Mouse (Mus musculus) splenic B cell, adult 2 months (primary cell): ENCODE data around the gene Setd1a.

Experiments used
- DNase-seq: peaks from one replicate; pipeline ENCODE4 v3.0.0-alpha.2; 2011; ENCODE audit warnings: low read depth, low spot score
- H3K27me3 ChIP-seq: 2 replicates; pipeline ENCODE4 v1.6.1; 2012; ENCODE audit warnings: mild to moderate bottlenecking, low read length, moderate library complexity, mixed read lengths; ENCODE audit not compliant: control insufficient read depth, poor library complexity, insufficient read depth, severe bottlenecking
- H3K36me3 ChIP-seq: 2 replicates; pipeline ENCODE4 v1.6.1; 2012; ENCODE audit warnings: mild to moderate bottlenecking, low read length, moderate library complexity, mixed read lengths; ENCODE audit not compliant: control insufficient read depth, poor library complexity, insufficient read depth, severe bottlenecking

Setd1a gene

GRCm38 (mm10) chr7:127802313-127802712 lies 25.8 kb downstream of the Setd1a start:
- H3K36me3 ChIP-seq: peaks cover 2% of the 10 kb centered on the region; the same call in 1 of the 2 replicates
- no peaks in the 10 kb centered on the region for H3K27me3 ChIP-seq
- DNase-seq: no peak

- Histone ChIP-seq H3K36me3 (no peaks in the 10 kb centered on the region), H3K27me3 (no peaks in the 10 kb centered on the region)
- no peak for DNase-seq
These were observed 32.4 kb downstream of the Setd1a start for GRCm38 (mm10) chr7:127808821-127809220.

- no peaks in the 10 kb centered on the region for H3K27me3 ChIP-seq
- no peaks in the 10 kb centered on the region for H3K36me3 ChIP-seq
- no peak for DNase-seq
These were observed 33.4 kb downstream of the Setd1a start for GRCm38 (mm10) chr7:127809846-127810245.

GRCm38 (mm10) chr7:127810650-127811049 lies 34.2 kb downstream of the Setd1a start:
- DNase-seq: no peak
- H3K36me3 ChIP-seq: no peaks in the 10 kb centered on the region
- no peaks in the 10 kb centered on the region for H3K27me3 ChIP-seq

- Histone ChIP-seq H3K36me3 (no peaks in the 10 kb centered on the region), H3K27me3 (no peaks in the 10 kb centered on the region)
- no peak for DNase-seq
These were observed 34.8 kb downstream of the Setd1a start for GRCm38 (mm10) chr7:127811240-127811639.

GRCm38 (mm10) chr7:127812292-127812691 lies 35.8 kb downstream of the Setd1a start:
- no peak for DNase-seq
- H3K36me3 ChIP-seq: no peaks in the 10 kb centered on the region
- H3K27me3 ChIP-seq: no peaks in the 10 kb centered on the region

- DNase-seq: no peak
- Histone ChIP-seq H3K36me3 (no peaks in the 10 kb centered on the region), H3K27me3 (no peaks in the 10 kb centered on the region)
These were observed 37.4 kb downstream of the Setd1a start for GRCm38 (mm10) chr7:127813821-127814220.

GRCm38 (mm10) chr7:127814241-127814921 lies 37.9 kb downstream of the Setd1a start:
- Histone ChIP-seq H3K27me3 (no peaks in the 10 kb centered on the region), H3K36me3 (no peaks in the 10 kb centered on the region)
- no peak for DNase-seq

- Histone ChIP-seq H3K27me3 (no peaks in the 10 kb centered on the region), H3K36me3 (no peaks in the 10 kb centered on the region)
- no peak for DNase-seq
These were observed 38.7 kb downstream of the Setd1a start for GRCm38 (mm10) chr7:127815116-127815665.

GRCm38 (mm10) chr7:127815954-127816821 lies 39.7 kb downstream of the Setd1a start:
- DNase-seq: no peak
- Histone ChIP-seq H3K27me3 (no peaks in the 10 kb centered on the region), H3K36me3 (no peaks in the 10 kb centered on the region)

- Histone ChIP-seq H3K27me3 (no peaks in the 10 kb centered on the region), H3K36me3 (no peaks in the 10 kb centered on the region)
- no peak for DNase-seq
These were observed 40.6 kb downstream of the Setd1a start for GRCm38 (mm10) chr7:127817053-127817452.

GRCm38 (mm10) chr7:127817776-127818175 lies 41.3 kb downstream of the Setd1a start:
- DNase-seq: no peak
- Histone ChIP-seq H3K36me3 (no peaks in the 10 kb centered on the region), H3K27me3 (no peaks in the 10 kb centered on the region)

- H3K36me3 ChIP-seq: no peaks in the 10 kb centered on the region
These were observed 44.5 kb downstream of the Setd1a start for GRCm38 (mm10) chr7:127820836-127821509.

GRCm38 (mm10) chr7:127822494-127822893 lies 46.0 kb downstream of the Setd1a start:
- H3K36me3 ChIP-seq: no peaks in the 10 kb centered on the region
- DNase-seq: no peak
- no peaks in the 10 kb centered on the region; the same call in 1 of the 2 replicates for H3K27me3 ChIP-seq

More at GRCm38 (mm10) chr7:127820836-127821509, 44.5 kb downstream of the Setd1a start:
- no peaks in the 10 kb centered on the region; the same call in 1 of the 2 replicates for H3K27me3 ChIP-seq
- DNase-seq: no peak
